Mouse (Mus musculus) ES-E14 (cell line): ENCODE results near the gene Ush1c.

ENCODE experiments used
- CHD2 ChIP-seq: IDR thresholded peaks from 2 replicates; pipeline ENCODE4 v1.6.1; 2014; ENCODE audit warnings: mild to moderate bottlenecking, low read depth, low read length, inconsistent platforms
- HCFC1 ChIP-seq: IDR thresholded peaks from 2 replicates; pipeline ENCODE4 v1.6.1; 2012; ENCODE audit warnings: low read length, inconsistent platforms, borderline replicate concordance; ENCODE audit not compliant: insufficient read depth
- ZC3H11A ChIP-seq: IDR thresholded peaks from 2 replicates; pipeline ENCODE4 v1.6.1; 2012; ENCODE audit warnings: low read depth, mild to moderate bottlenecking, inconsistent platforms, low read length, borderline replicate concordance
- ZNF384 ChIP-seq: IDR thresholded peaks from 2 replicates; pipeline ENCODE4 v1.6.1; 2012; ENCODE audit warnings: low read depth, low read length, inconsistent platforms

DNA sequence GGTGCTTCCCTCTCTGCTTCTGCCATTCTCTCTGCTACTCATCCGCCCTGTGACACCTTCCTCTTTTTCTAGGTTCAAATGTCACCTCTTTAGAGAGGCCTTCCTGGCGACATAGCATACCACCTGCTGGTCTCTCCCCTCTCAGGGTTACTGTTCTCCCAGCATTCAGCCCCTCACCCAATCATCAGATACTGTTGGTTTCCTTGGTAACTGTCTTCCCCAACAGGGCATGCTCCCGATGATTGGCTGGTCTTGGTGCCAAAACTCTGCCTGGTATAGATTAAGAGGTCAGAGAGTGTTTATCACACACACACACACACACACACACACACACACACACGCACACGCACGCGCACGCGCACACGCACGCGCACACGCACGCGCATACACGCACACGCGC is 2.4 kb downstream of the Ush1c start:
- no peak for TF ChIP-seq HCFC1
- no peak for TF ChIP-seq ZNF384
- no peak for TF ChIP-seq ZC3H11A
- TF ChIP-seq CHD2 = no peak
